46 mouse cellular contexts compared by ENCODE assay signal in genomic region chr4:123314497-123314896, GRCm38 (mm10). TPM values are rescaled to one million over a fixed set of nuclear protein-coding genes. Genes with fewer than 3 reads are reported as not detected.
"Had no signal": no experiment of that assay in that cellular context is flagged by ENCODE, and none has a peak within 500 bp of the region (broad histone marks: within the 10 kb centered on the region; RNA-seq: fewer than 3 reads in every experiment).

No protein-coding gene starts in this region.

- H3K27ac ChIP-seq: heart, embryonic 13.5 days; heart, embryonic 15.5 days; hindbrain, embryonic 10.5 days; hindbrain, embryonic 12.5 days; hindbrain, embryonic 13.5 days; hindbrain, embryonic 14.5 days; hindbrain, embryonic 15.5 days; hindbrain, postnatal 0 days; intestine, embryonic 15.5 days; kidney, embryonic 15.5 days; kidney, postnatal 0 days; layer of hippocampus, adult 2 months had no signal

- H3K4me2 ChIP-seq: heart, embryonic 11.5 days; heart, embryonic 12.5 days; heart, embryonic 13.5 days; heart, embryonic 15.5 days; hindbrain, embryonic 12.5 days; hindbrain, embryonic 13.5 days; hindbrain, embryonic 14.5 days; hindbrain, embryonic 15.5 days; intestine, embryonic 15.5 days; kidney, embryonic 15.5 days had no signal

- H3K27me3 ChIP-seq: heart, embryonic 12.5 days; heart, embryonic 13.5 days; heart, embryonic 15.5 days; hindbrain, embryonic 12.5 days; hindbrain, embryonic 13.5 days; hindbrain, embryonic 15.5 days; intestine, embryonic 15.5 days; kidney, embryonic 15.5 days had no signal

- H3K4me1 ChIP-seq: hindbrain, embryonic 13.5 days; hindbrain, embryonic 15.5 days; intestine, embryonic 15.5 days; kidney, embryonic 15.5 days had no signal

- H3K9ac ChIP-seq: heart, embryonic 12.5 days; heart, embryonic 13.5 days; heart, embryonic 15.5 days; hindbrain, embryonic 12.5 days; hindbrain, embryonic 13.5 days; hindbrain, embryonic 14.5 days; hindbrain, embryonic 15.5 days; intestine, embryonic 15.5 days; kidney, embryonic 15.5 days had no signal

- ATAC-seq: hindbrain, embryonic 16.5 days; hindbrain, postnatal 0 days; inflammation-experienced regulatory T-cells, adult 6 months; intestine, embryonic 15.5 days; intestine, embryonic 16.5 days; intestine, postnatal 0 days had no signal

- H3K36me3 ChIP-seq: heart, embryonic 13.5 days; heart, embryonic 15.5 days; hindbrain, embryonic 13.5 days; hindbrain, embryonic 15.5 days; intestine, embryonic 15.5 days; kidney, embryonic 15.5 days had no signal

- DNase-seq: heart, postnatal 10 days; heart, postnatal 14 days; heart, postnatal 36 days; heart, postnatal 4 days; kidney, adult 11 months; kidney, adult 18-20 months; kidney, adult 2 months; kidney, adult 8-10 months; kidney, adult 9 months; kidney, postnatal 10 days; kidney, postnatal 14 days; kidney, postnatal 25 days; kidney, postnatal 36 days; kidney, postnatal 4 days; layer of hippocampus, adult 9-11 months; layer of hippocampus, postnatal 36 days had no signal

- H3K4me3 ChIP-seq: heart, embryonic 12.5 days; heart, embryonic 13.5 days; heart, embryonic 15.5 days; hindbrain, embryonic 10.5 days; hindbrain, embryonic 12.5 days; hindbrain, embryonic 13.5 days; hindbrain, embryonic 15.5 days; intestine, embryonic 15.5 days; kidney, embryonic 15.5 days; layer of hippocampus, adult 2 months had no signal

- H3K9me3 ChIP-seq: heart, embryonic 13.5 days; heart, embryonic 15.5 days; hindbrain, embryonic 10.5 days; hindbrain, embryonic 12.5 days; hindbrain, embryonic 13.5 days; hindbrain, embryonic 15.5 days; intestine, embryonic 15.5 days; kidney, embryonic 15.5 days had no signal

RNA-seq across cellular contexts. Expression of gene Oxct2a, which starts 8.9 kb away (rescaled TPM):
- total RNA-seq: heart, adult 8-10 months; heart, postnatal 10 days; heart, postnatal 14 days; heart, postnatal 36 days; heart, postnatal 4 days; hematopoietic stem cell, adult 5-6 weeks; layer of hippocampus, adult 18-20 months; layer of hippocampus, adult 2 months; layer of hippocampus, postnatal 10 days; layer of hippocampus, postnatal 25 days had no signal
- polyA plus RNA-seq: heart, embryonic 11.5 days; heart, embryonic 12.5 days; heart, embryonic 13.5 days; heart, embryonic 14.5 days; heart, embryonic 15.5 days; heart, embryonic 16.5 days; heart, postnatal 0 days; hindbrain, embryonic 10.5 days; hindbrain, embryonic 11.5 days; hindbrain, embryonic 12.5 days; hindbrain, embryonic 13.5 days; hindbrain, embryonic 15.5 days; inflammation-experienced regulatory T-cells, adult 6 months; intestine, embryonic 14.5 days; intestine, embryonic 15.5 days; intestine, embryonic 16.5 days; kidney, embryonic 14.5 days; kidney, embryonic 15.5 days; kidney, postnatal 0 days had no signal

RNA-seq across cellular contexts. Expression of gene Bmp8a, which starts 28.6 kb away (rescaled TPM):
- total RNA-seq: heart, adult 8-10 months; hematopoietic stem cell, adult 5-6 weeks; layer of hippocampus, adult 18-20 months; layer of hippocampus, postnatal 10 days; layer of hippocampus, postnatal 14 days; layer of hippocampus, postnatal 36 days had no signal
- polyA plus RNA-seq: heart, embryonic 14.5 days; heart, embryonic 15.5 days; heart, postnatal 0 days; inflammation-experienced regulatory T-cells, adult 6 months had no signal
